Mouse (Mus musculus) CH12.LX (cell line): ENCODE measurements around the gene Lmf1. TPM values are rescaled to one million over a fixed set of nuclear protein-coding genes. Genes with fewer than 3 reads are reported as not detected.

Experiments used
- DNase-seq: peaks from one replicate; pipeline ENCODE4 v3.0.0-alpha.2; 2013; ENCODE audit errors: extremely low read depth
- H3K27ac ChIP-seq: 2 replicates; pipeline ENCODE4 v1.5.1; 2012; ENCODE audit warnings: low read depth, mild to moderate bottlenecking, control low read depth, moderate library complexity; ENCODE audit not compliant: insufficient read depth
- H3K27me3 ChIP-seq: replicated peaks from 2 replicates; pipeline ENCODE3; 2012; ENCODE audit warnings: inconsistent platforms
- H3K36me3 ChIP-seq, 2 experiments: replicated peaks in 1 of 2; 2 replicates each; pipeline versions ENCODE3 to v1.6.1; 2012; ENCODE audit warnings: inconsistent platforms in 1 of 2, low read length in 1 of 2, mild to moderate bottlenecking in 1 of 2, mixed read lengths in 1 of 2, moderate library complexity in 1 of 2; ENCODE audit not compliant: control insufficient read depth in 1 of 2, insufficient read depth in 1 of 2
- H3K4me1 ChIP-seq, 2 experiments: 2 replicates each; pipeline ENCODE4 v1.6.1; 2012; ENCODE audit warnings: inconsistent platforms in 1 of 2, moderate library complexity in 1 of 2; ENCODE audit not compliant: insufficient read depth in 2 of 2, control insufficient read depth in 1 of 2
- H3K4me2 ChIP-seq: 2 replicates; pipeline ENCODE4 v1.6.1; 2012; ENCODE audit warnings: low read depth, mild to moderate bottlenecking, control low read depth; ENCODE audit not compliant: poor library complexity, insufficient read depth, severe bottlenecking
- H3K4me3 ChIP-seq, 3 experiments: fragments of 150-350 bp in 1 of 3; sonication (generic) in 1 of 3; replicated peaks in 1 of 3; 2 replicates each; pipeline versions ENCODE3 to v1.5.1; 2011 to 2012; ENCODE audit warnings: low read depth in 2 of 3, low read length in 2 of 3, mild to moderate bottlenecking in 2 of 3, moderate library complexity in 2 of 3, control low read depth in 1 of 3, improper control_type of control experiment in 1 of 3, inconsistent platforms in 1 of 3, mixed read lengths in 1 of 3; ENCODE audit not compliant: poor library complexity in 1 of 3
- H3K79me2 ChIP-seq: replicated peaks from 2 replicates; pipeline ENCODE4 v1.6.1; 2012; ENCODE audit warnings: mild to moderate bottlenecking, moderate library complexity; ENCODE audit not compliant: control insufficient read depth, poor library complexity, insufficient read depth, severe bottlenecking; ENCODE audit errors: extremely low read depth
- H3K9ac ChIP-seq: 2 replicates; pipeline ENCODE4 v1.6.1; 2012; ENCODE audit warnings: low read depth, mild to moderate bottlenecking, control low read depth, moderate library complexity; ENCODE audit not compliant: insufficient read depth
- H3K9me3 ChIP-seq: replicated peaks from 2 replicates; pipeline ENCODE3; 2012; ENCODE audit warnings: low read length, inconsistent platforms, mixed read lengths
- BHLHE40 ChIP-seq: IDR thresholded peaks from 2 replicates; pipeline ENCODE4 v1.6.1; 2011; ENCODE audit warnings: mild to moderate bottlenecking, low read depth, low read length, improper control_type of control experiment
- CHD1 ChIP-seq: IDR thresholded peaks from 2 replicates; pipeline ENCODE4 v1.6.1; 2012; ENCODE audit warnings: low read depth, low read length, improper control_type of control experiment, inconsistent platforms
- CHD2 ChIP-seq: IDR thresholded peaks from 2 replicates; pipeline ENCODE4 v1.6.1; 2011; ENCODE audit warnings: low read length, improper control_type of control experiment
- E2F4 ChIP-seq: IDR thresholded peaks from 2 replicates; pipeline ENCODE4 v1.6.1; 2011; ENCODE audit warnings: low read depth, low read length, improper control_type of control experiment; ENCODE audit not compliant: insufficient replicate concordance
- EP300 ChIP-seq: IDR thresholded peaks from 2 replicates; pipeline ENCODE4 v1.6.1; 2011; ENCODE audit warnings: low read length, improper control_type of control experiment
- GABPA ChIP-seq: IDR thresholded peaks from 2 replicates; pipeline ENCODE4 v1.6.1; 2012; ENCODE audit warnings: low read depth, low read length, improper control_type of control experiment, inconsistent platforms; ENCODE audit not compliant: insufficient replicate concordance
- HCFC1 ChIP-seq: IDR thresholded peaks from 2 replicates; pipeline ENCODE4 v1.6.1; 2012; ENCODE audit warnings: low read depth, mild to moderate bottlenecking, inconsistent platforms, low read length, improper control_type of control experiment
- IRF4 ChIP-seq: IDR thresholded peaks from 2 replicates; pipeline ENCODE4 v1.6.1; 2014; ENCODE audit warnings: low read depth, mild to moderate bottlenecking, inconsistent platforms, low read length, improper control_type of control experiment
- JUN ChIP-seq: IDR thresholded peaks from 2 replicates; pipeline ENCODE4 v1.6.1; 2011; ENCODE audit warnings: low read depth, mild to moderate bottlenecking, low read length, improper control_type of control experiment, moderate library complexity; ENCODE audit not compliant: insufficient read depth
- MAFK ChIP-seq: IDR thresholded peaks from 2 replicates; pipeline ENCODE4 v1.6.1; 2011; ENCODE audit warnings: low read length, improper control_type of control experiment; ENCODE audit not compliant: insufficient replicate concordance
- MAZ ChIP-seq: IDR thresholded peaks from 2 replicates; pipeline ENCODE4 v1.6.1; 2012; ENCODE audit warnings: low read depth, mild to moderate bottlenecking, inconsistent platforms, low read length, improper control_type of control experiment, moderate library complexity
- MEF2A ChIP-seq: IDR thresholded peaks from 2 replicates; pipeline ENCODE4 v1.6.1; 2014; ENCODE audit warnings: low read depth, mild to moderate bottlenecking, inconsistent platforms, low read length, improper control_type of control experiment, borderline replicate concordance
- MYC ChIP-seq: IDR thresholded peaks from 2 replicates; pipeline ENCODE4 v1.6.1; 2011; ENCODE audit warnings: low read depth, mild to moderate bottlenecking, improper control_type of control experiment, low read length
- NELFE ChIP-seq: IDR thresholded peaks from 2 replicates; pipeline ENCODE4 v1.6.1; 2011; ENCODE audit warnings: low read depth, low read length, improper control_type of control experiment
- NRF1 ChIP-seq: IDR thresholded peaks from 2 replicates; pipeline ENCODE4 v1.6.1; 2014; ENCODE audit warnings: low read depth, mild to moderate bottlenecking, inconsistent platforms, low read length, improper control_type of control experiment, moderate library complexity
- PAX5 ChIP-seq: IDR thresholded peaks from 2 replicates; pipeline ENCODE4 v1.6.1; 2012; ENCODE audit warnings: low read length, inconsistent platforms, mixed read lengths
- POLR2AphosphoS2 ChIP-seq: IDR thresholded peaks from 2 replicates; pipeline ENCODE4 v1.6.1; 2011; ENCODE audit warnings: low read depth, low read length, improper control_type of control experiment
- RAD21 ChIP-seq: IDR thresholded peaks from 2 replicates; pipeline ENCODE4 v1.6.1; 2011; ENCODE audit warnings: low read depth, mild to moderate bottlenecking, low read length, improper control_type of control experiment, moderate library complexity
- SIN3A ChIP-seq: IDR thresholded peaks from 2 replicates; pipeline ENCODE4 v1.6.1; 2012; ENCODE audit warnings: low read length, improper control_type of control experiment, inconsistent platforms
- SMC3 ChIP-seq: IDR thresholded peaks from 2 replicates; pipeline ENCODE4 v1.6.1; 2011; ENCODE audit warnings: low read depth, low read length, improper control_type of control experiment
- TBP ChIP-seq: conservative IDR thresholded peaks from 2 replicates; pipeline ENCODE4 v1.6.1; 2011; ENCODE audit warnings: low read depth, low read length, improper control_type of control experiment
- USF1 ChIP-seq: IDR thresholded peaks from 2 replicates; pipeline ENCODE4 v1.6.1; 2014; ENCODE audit warnings: low read depth, mild to moderate bottlenecking, inconsistent platforms, low read length, improper control_type of control experiment
- USF2 ChIP-seq: conservative IDR thresholded peaks from 2 replicates; pipeline ENCODE4 v1.6.1; 2011; ENCODE audit warnings: low read depth, low read length, improper control_type of control experiment
- ZNF384 ChIP-seq: IDR thresholded peaks from 2 replicates; pipeline ENCODE4 v1.6.1; 2012; ENCODE audit warnings: low read depth, low read length, improper control_type of control experiment, inconsistent platforms
- dilution Hi-C: fragments of 300-500 bp; cut with MboI; formaldehyde crosslinking; loops from 2 replicates; pipeline ENCODE4 v1.14.3; 2020; ENCODE audit warnings: low sequenced_read_pairs; ENCODE audit not compliant: extremely low pct_unique_long_range_greater_than_20kb, extremely low pct_ligation_motif_present
- in situ Hi-C: fragments of 300-500 bp; cut with MboI; formaldehyde crosslinking; loops from 3 replicates; pipeline ENCODE4 v1.14.3; 2019; ENCODE audit warnings: low sequenced_read_pairs, low pct_ligation_motif_present, low pct_unique_long_range_greater_than_20kb, mixed read lengths
- polyA plus RNA-seq: library from polyadenylated mRNA; unstranded; fragments of >175 nt; gene quantifications from 2 replicates; pipeline ENCODE4 v1.2.1, GENCODE M21; 2012; ENCODE audit warnings: low read depth; ENCODE audit not compliant: insufficient read length
- total RNA-seq, 2 experiments: library from RNA; depleted of rRNA; stranded (reverse); fragments of 300-350 nt in 1 of 2; fragments of >200 nt in 1 of 2; gene quantifications; 2 replicates each; pipeline ENCODE4 v1.2.3; 2012 to 2014

The Lmf1 gene
- total and polyA plus RNA-seq, 3 experiments = 13.3 to 26.9 (median 15.2) TPM

- no peak for TF ChIP-seq GABPA
- no peak for TF ChIP-seq NELFE
- no peak for TF ChIP-seq CHD1
- TF ChIP-seq SMC3 = no peak; the same call in 1 of the 2 replicates
- TF ChIP-seq BHLHE40 = peak; percentile 100
- no peak for TF ChIP-seq RAD21
- TF ChIP-seq USF1 = no peak
- no peak for TF ChIP-seq JUN
- TF ChIP-seq TBP = peak; percentile 66; the same call in 1 of the 2 replicates
- peak; percentile 81 for TF ChIP-seq ZNF384
- no peak for TF ChIP-seq POLR2AphosphoS2
- no peak for TF ChIP-seq USF2
- peak; percentile 29; the same call in 1 of the 2 replicates for TF ChIP-seq MYC
- TF ChIP-seq MEF2A = peak; percentile 77
- peak; percentile 91 for TF ChIP-seq EP300
- TF ChIP-seq MAFK = peak; percentile 73
- TF ChIP-seq NRF1 = no peak
Observed at GRCm38 (mm10) chr17:25677969-25678368, 99.1 kb downstream of the Lmf1 start (continued).

GRCm38 (mm10) chr17:25679818-25680217 is 100.9 kb downstream of the Lmf1 start:
- H3K27me3 ChIP-seq = peaks cover 69% of the 10 kb centered on the region

GRCm38 (mm10) chr17:25681636-25682035 is 102.8 kb downstream of the Lmf1 start:
- Histone ChIP-seq H3K79me2 (no peaks in the 10 kb centered on the region), H3K27me3 (peaks cover 79% of the 10 kb centered on the region), H3K4me2 (no peak overlapping the region), H3K9ac (no peak overlapping the region), H3K9me3 (peaks cover under 1% of the 10 kb centered on the region), H3K4me1 (peaks cover 0 to 10% of the 10 kb centered on the region in 2 experiments; a peak in 3 of 4 replicates), H3K27ac (no peak overlapping the region), H3K4me3 (no peak overlapping the region), H3K36me3 (no peaks in the 10 kb centered on the region)
- dilution Hi-C loops = no loop called here
- in situ Hi-C loops = no loop called here
- no peak for DNase-seq
- TF ChIP-seq BHLHE40 (no peak), JUN (no peak), NRF1 (no peak), MYC (no peak), CHD2 (no peak), USF1 (no peak), SIN3A (no peak), PAX5 (no peak), IRF4 (no peak), HCFC1 (no peak), SMC3 (no peak)
- TF ChIP-seq, all 38 proteins: peak for 0

More at GRCm38 (mm10) chr17:25679818-25680217, 100.9 kb downstream of the Lmf1 start:
- Histone ChIP-seq H3K4me3 (no peak overlapping the region), H3K36me3 (no peaks in the 10 kb centered on the region), H3K9me3 (peaks cover 16% of the 10 kb centered on the region), H3K4me1 (peaks cover 0 to 10% of the 10 kb centered on the region in 2 experiments; a peak in 3 of 4 replicates), H3K4me2 (no peak overlapping the region), H3K79me2 (no peaks in the 10 kb centered on the region), H3K27ac (no peak overlapping the region), H3K9ac (no peak overlapping the region)
- dilution Hi-C loops = no loop called here
- in situ Hi-C loops = no loop called here
- DNase-seq = no peak
- TF ChIP-seq CHD2 (no peak), E2F4 (no peak), RAD21 (no peak), MAZ (no peak), PAX5 (no peak), JUN (no peak), MYC (no peak)
